Mouse (Mus musculus) ovary, postnatal 36 days (tissue): Measurements from ENCODE around the gene Btn1a1.

Experiments used
- DNase-seq: peaks from one replicate; pipeline ENCODE4 v3.0.0; 2022; ENCODE audit warnings: low spot score, mixed read lengths

Gene Btn1a1

DNA sequence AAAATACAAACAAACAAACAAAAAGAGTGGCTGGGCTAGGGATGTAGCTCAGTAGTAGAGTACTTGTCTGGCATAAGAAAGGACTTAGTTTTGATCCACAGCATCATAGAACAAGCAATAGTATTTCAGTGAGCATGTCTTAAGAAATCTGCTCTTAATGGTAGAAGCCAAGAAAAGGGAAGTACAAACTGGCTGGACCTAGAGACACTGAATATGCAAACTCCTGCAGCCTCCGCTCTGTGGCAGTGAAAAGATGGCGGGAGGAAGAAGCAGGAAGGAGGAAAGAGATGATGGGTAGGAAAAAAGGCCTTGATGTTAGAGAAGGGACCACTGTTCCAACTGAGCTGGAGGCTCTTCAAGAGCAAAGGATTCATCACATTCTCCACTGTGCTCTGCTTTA, 17.5 kb upstream of the Btn1a1 start:
- DNase-seq, result no peak

DNA sequence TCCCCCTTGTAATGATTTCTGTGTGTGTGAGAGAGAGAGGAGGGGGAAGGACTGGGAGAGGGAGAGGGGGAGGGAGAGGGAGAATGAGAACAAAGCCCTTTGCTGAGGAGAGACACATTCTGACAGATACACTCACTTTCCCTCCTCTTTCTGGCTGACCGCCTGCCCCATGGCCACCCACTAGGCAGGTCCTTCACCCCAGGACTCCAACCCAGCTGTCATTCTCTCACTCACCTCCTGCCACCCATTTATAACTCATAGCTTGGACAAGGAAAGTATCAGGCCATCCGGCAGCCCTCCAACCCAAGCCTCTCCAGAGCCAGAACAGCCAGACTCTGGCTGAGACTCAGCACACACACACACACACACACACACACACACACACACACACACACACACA, 10.0 kb upstream of the Btn1a1 start:
- DNase-seq, result no peak

DNA sequence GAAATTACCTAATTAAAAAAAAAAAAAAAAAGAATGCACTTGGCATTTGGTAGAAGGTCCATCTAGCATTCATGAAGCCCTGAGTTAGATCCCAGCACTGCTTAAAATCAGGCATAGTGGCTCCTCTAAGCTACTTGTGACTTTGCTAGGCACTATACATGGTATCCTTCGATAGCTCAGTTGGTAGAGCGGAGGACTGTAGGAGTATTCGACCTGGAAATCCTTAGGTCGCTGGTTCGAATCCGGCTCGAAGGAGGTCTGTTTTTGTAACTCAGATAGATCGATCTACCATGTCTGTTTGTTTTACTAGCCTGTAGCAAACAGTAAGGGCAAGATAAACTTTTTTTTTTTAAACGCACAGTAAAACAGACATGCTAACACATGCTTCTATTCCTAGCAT, 1.2 kb upstream of the Btn1a1 start:
- peak; percentile 24 for DNase-seq

DNA sequence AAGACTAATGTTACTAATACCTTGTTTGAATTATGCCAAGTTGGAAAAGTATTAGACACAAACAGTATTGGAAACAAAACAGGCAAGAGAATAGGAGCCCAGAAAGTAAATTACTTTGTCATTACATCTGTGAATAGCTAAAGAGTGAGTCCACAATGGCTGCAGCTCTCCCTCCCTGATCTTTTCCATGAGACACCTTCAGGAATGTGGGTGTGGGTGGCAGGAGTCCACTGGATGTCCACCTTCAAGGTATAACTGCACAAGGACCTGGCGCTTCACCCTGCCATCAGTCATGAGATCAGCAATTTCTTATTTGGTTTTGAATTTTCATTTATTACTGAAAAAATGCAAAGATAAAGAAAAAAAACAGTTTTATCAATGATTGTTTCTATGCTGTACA, 605 bp upstream of the Btn1a1 start:
- DNase-seq, result no peak

DNA sequence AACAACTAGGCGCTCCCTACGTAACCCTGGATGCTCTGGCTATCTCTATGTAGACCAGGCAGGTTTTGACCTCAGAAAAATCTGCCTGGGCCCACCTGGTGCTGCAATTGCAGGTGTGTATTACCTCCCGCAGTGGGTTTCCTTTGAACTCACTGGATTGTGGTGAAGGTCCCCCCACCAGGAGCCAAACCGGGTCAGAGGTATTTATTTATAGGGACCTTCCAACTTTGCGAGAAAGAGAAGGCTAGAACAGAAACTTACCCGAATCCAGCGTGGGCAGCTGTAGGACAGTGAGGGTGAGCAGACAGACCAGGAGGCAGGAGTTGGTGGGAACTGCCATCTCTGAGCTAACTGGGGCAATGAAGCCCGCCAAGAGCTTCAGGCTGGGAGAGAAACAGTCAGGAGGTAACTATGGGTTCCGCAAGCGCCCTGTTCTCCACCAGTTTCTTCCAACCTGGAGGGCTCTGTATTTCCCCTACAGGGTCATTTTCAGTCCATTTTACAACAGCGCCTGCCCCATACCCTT, 797 bp downstream of the Btn1a1 start:
- DNase-seq, result no peak

DNA sequence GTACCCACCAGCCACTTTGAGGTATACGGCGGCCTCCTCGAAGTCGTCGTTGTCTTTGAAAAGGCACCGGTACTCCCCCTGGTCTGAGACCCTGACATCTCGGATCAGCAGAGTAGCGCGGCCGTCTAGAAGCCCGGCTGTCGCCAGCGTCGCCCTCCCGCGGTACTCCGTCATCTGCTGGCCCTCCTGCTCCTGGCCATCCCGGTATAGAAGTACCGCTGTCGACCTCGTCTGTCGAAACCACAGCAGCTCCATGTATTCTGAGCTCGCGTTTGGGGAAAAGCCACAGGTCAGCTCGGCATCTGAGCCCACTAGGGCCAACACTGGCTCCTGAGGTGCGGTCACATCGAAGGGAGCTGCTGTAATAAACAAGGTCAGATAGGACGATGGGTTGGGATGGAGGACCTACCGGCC, 1.5 kb downstream of the Btn1a1 start:
- peak; percentile 29 for DNase-seq

DNA sequence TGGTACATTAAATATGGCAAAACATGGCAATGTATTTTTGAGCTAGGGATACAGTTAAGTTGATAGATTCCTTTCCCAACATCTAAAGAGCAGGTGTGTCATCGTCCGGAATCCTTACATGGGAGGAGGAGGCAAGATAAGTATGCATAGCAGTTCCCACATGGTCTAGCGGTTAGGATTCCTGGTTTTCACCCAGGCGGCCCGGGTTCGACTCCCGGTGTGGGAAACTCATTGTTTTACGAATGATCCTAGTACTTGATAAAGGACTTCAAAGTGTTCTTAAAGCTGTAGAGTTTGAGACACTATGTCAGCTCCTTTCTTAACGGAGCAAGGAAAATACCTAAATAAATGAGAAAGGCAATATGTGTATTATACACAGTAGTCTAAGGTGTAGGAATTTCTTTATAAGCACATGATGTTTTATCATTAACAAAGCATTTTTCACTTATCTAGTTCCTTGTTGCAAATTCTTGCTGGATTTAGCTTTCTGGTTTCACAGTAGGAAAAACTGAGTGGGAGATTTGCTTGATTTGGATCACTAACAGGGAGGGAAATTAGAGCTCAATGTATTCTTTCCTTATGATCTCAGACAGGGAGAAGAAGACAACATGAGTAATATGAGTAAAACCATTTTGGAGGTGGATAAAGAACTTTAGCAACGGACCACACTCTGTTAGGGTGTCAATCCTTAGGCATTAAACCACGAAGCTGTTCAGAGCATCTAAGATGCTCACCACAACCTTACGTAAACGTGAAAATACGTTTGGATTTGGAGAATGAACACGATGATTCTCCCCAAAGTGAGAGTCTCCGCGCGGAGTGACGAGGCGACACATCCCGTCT, 2.1 kb downstream of the Btn1a1 start:
- peak; percentile 56 for DNase-seq

DNA sequence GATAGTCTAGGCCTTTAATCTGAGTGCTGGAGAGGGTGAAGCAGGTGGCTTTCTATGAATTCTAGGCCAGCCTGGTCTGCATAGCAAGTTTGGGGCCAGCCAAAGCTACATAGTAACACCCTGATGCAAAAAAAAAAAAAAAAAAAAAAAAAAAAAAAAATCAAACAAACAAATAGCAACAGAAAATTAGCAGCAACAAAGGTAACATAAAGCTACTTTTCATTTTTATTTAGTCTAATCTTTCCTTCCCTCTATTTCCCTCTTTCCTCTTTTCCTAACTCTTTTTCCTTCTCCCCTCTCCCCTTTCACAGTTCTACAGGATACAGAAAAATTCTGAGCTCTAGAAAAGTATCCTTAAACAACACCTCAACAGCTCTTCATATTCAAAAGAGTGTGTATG, 3.0 kb downstream of the Btn1a1 start:
- DNase-seq, result no peak

DNA sequence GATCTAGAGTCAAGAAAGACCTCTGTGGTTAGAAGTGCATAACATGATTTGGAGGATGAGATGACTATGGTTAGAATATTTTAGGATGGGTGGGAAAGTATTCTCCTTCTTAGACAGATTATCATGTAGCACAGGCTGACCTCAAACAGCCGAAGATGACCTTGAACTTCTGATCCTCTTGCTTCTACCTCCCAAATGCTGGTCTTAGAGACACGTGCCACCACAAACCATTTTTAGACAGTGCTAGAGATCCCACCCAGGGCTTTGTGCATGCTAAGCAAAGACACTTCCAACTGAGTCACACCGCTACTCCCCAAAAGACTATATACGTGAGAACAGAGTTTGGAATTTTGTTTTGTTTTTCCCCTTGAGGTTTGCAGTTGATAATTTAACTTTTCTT, 3.6 kb downstream of the Btn1a1 start:
- DNase-seq, result no peak

DNA sequence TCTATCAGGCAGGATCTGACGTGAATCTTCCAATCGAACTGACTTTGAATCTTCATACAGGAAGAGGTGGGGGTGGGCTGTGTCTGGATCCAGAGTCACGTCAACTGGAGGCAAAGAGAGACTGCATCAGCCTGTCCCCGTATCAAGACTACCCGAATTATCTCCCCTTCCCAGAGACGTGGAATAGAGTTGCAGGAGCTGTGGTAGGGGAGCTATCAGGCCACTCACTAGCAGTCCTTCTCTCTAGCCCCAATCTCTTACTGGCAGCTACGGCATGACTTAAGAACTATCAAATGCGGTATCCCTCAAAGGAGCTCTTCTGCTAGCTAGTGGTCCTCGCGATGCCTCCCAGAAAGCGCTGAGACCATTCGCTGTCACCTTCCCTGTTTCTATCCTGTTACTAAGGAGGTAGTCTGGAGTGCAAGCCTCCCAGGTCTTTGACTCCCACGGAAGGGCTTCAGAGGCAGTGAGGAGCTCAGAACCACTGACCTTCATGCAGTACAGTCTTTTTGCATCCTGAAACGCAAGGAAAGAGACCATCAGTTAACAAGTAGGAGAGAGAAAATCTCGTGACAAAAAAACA, 6.3 kb downstream of the Btn1a1 start:
- DNase-seq, result no peak

DNA sequence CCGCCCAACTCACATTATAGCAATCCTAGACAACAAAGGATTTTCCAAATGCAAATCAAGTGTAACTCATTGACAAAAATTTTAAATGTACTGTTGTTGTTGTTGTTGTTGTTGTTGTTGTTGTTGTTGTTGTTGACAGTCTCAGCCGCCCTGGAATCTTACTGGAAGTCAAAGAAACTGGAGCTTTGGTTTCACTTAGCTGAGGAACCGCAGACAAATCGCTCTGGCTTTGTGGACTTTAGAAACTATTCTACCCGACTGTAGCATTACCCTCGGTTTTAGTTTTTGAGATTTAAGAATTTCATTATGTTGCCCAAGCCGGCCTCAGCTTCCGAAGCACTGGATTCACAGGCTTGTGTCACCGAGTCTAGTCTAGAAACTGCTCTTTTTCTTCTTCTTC, 11.8 kb downstream of the Btn1a1 start:
- no peak for DNase-seq

DNA sequence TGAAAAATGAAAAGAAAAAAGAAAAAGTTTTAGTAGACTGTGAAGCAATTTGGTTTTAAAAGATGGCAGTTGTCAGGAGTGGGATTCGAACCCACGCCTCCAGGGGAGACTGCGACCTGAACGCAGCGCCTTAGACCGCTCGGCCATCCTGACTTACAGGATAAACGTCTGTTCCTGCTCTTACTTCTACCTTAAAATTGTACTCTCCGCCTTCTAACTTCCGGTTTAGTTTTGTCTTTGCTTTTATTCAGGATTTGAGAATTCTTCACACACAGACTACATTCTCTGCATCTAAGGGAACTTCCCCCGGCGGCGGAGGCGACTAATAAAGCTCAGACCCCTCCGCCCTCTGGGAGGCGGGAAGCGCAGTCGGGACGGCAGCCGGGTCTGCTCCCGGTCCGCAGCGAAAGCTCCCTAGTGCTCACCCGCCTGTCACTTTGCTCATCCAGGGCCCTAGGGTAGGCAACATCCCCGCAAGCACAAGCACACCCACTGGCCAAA, 12.3 kb downstream of the Btn1a1 start:
- DNase-seq, result peak; percentile 75

DNA sequence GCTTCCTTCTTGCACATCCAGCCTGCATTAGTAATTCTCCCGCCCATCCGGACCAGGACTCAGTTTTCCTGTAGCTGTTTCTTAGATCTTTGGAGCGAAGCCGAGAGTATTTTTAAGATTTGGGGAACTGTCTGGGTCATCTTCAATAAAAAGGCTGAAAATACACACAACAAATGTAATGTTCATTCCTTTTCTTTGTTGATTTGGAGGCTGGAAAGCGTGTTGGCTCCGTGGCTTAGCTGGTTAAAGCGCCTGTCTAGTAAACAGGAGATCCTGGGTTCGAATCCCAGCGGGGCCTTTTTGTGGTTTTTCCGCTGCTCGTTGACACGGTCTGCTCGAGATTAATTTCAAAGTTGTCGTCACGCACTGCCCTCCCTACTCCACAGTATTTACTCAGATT, 15.3 kb downstream of the Btn1a1 start:
- DNase-seq, result peak; percentile 71

DNA sequence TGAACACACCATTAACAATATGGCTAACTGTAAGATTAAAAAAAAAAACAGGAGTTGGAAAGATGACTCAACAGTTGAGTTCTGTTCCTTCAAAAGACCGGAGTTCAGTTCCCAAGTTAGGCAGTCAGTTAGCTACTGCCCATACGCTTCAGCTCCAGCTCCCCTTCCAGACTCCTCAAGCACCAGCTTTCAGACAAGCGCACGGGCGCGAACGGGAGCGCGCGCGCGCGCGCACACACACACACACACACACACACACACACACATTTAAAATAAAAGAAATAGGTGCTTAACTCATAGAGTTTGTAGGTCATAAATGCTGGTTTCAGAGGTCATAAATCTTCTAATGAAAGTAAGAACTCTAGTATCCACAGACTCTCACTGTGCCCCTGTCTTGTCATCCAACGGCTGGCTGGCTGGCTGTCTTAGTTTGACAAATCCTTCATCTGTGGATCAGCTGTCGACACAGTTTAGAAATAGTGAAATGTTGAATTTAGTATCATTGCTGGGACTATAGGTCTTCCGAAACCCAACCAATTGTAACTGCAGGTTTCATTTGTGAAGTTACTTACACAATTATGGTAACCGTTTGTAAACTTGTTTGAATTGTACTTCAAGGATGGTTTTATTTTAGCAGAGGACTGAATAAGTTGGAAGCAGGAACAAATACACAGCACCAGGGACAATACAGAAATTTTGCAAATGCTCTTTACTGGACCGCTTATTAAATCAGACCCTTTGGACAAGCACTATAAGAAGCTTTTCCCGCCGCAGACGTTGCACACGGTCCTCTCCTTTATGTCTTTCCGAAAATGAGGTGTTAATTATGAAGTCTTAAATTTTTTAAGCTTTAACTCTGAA, 16.2 kb downstream of the Btn1a1 start:
- DNase-seq, result peak; percentile 52

DNA sequence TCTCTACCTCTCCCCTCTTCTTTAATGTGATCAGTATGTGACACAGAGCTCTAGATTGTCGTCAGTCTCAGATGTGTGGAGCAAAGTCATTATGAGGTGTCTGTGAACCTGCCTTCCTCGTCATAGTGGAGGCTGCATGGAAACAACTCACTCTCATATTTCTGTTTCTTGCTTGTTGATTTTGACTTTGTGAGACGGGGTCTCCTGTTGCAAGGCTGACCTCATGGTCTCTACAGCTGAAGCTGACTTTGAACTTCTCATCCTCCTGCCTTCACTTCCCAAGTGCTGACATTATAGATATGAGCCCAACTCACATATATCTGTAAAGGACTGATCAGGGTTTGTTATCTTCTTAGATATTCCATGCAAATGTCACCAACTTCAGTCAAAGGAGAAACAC, 16.9 kb downstream of the Btn1a1 start:
- DNase-seq, result no peak

DNA sequence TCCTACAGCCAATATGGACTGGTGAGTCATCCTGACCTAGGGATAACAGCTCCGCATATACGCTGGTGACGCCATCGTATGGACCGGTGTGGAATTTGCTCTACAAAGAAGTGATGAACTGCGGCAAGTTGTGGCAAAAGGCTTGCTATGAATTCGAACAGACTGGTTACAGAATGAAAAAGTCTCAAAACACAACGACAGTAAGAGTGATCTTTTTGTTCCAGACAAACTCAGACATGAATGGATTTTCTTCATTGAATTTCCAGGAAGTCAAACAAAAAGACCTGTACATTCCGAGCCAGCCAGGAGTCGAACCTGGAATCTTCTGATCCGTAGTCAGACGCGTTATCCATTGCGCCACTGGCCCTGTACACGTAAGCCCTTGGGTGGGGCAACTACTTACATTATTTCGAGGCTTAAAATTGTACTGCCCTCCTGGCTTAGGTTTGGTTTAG, 19.2 kb downstream of the Btn1a1 start:
- DNase-seq, result peak; percentile 74

DNA sequence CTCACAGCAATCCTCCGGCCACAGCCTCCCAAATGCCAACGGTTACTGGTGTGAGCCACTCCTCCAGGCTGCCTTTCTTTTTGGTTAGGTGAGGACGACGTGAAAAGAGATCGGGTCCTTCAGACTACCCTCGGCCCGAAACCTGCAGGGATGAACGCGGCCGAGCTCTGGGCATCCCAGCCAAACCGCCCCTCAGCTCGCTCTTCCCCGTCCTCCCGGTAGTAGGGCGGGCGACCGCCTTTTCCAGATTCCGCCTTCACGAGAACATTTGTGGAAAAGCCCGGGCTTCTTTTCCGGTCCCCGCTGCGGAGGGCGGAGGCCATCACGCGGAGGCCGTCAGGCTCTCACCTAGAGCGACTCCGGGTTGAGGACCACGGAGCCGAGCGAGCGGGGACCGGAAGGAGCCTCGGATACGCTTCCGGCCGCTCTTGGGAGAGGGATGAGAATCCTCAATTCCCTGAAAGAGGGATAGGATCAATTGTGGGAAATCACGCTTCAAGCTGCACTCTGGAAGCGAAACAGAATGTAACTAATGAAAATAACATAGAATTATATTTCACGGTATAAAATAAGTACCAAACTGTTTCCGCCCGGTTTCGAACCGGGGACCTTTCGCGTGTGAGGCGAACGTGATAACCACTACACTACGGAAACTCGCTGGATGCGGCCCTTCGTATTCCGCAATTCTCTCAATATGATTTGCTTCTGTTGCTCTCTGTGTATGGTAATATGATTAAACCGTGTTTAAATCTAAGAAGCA, 20.0 kb downstream of the Btn1a1 start:
- DNase-seq, result peak; percentile 84

DNA sequence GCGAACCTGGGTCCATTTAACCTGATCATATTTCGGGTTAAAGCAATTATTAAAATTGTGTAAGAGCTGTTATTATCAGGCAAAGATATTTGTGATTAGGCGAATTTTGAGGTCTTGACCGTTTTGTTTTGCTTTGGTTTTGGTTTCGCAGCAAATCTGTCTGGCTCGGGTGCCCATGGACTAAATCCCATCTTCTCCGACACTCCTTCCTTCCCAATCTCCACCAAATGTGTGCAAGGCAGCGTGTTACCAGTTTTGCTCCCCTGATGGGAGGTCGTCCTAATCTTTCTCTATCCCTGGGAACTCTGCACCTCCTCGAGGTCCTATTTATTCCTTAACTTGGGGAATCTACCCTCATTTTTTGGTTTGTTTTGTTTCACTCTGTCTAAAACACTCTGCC, 20.5 kb downstream of the Btn1a1 start:
- no peak for DNase-seq

DNA sequence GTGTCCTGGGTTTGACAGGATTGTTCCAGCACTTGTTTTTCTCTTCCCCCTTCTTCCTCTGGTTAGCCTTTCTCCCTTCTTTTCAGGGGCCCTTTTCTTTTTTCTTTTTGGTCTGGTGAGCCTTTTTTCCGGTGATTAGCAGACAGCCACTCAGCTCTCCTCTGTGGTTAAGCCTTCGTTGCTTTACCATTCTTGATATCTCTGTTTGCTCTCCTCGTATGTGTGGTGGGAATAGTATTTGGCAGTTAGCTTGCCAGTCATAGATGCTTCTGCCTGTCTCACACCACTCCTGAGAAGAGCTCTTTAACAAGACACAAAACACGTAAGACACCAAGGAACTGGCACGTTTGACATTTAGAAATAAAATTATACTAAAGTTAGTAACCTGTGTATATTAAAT, 21.2 kb downstream of the Btn1a1 start:
- DNase-seq, result no peak

DNA sequence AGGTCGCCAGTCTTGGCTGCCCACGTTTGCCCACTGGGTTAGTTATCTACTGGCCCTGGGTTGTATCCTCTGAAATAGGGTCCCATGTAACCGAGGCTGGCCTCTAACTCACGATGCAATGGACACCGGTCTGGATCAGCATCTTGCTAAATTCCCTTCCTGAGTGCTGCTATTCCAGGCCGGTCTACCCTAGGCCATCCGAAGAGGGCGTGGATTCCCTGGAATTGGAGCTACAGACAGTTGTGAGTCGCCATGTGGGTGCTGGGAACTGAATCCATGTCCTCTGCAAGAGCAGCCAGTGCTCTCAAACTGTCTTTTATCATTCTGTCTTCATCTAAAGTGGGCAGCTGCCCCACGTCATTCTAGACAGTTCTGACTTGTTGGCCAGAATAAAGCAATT, 25.8 kb downstream of the Btn1a1 start:
- DNase-seq, result no peak

DNA sequence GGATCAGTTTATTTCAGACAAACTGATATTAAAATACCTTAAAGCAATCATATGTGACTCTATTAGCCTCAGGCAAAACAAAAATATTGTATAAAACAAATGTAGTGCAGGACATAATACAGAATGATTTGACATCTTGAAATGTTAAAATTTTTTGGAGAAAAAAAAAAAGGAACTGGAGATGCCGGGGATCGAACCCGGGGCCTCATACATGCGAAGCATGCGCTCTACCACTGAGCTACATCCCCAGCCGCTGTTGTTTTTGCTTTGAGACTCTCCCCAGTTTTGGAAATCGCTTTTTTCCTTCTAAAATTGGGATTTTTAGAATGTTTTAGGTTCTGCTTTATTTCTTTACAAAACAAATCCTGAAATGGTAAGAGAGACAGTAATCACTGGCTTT, 27.2 kb downstream of the Btn1a1 start:
- no peak for DNase-seq

DNA sequence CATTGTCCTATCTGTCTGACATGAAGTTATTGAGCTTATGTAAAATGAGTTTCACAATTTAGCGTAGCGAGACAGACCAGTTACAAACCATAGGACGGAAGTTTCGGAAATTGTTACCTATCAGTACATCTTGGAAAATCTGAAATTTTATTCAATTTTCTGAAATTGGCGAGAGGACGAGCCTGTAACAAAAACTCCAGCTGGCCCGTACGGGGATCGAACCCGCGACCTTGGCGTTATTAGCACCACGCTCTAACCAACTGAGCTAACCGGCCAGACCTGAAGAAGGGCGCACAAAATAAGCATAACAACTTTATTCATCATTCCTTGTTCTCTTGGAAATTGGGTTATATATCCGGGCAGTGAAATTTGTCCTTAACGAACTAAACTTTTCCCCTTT, 27.8 kb downstream of the Btn1a1 start:
- DNase-seq, result peak; percentile 78
